Mouse (Mus musculus) c-Kit-positive CD71-positive TER-119-negative erythroid progenitor cells, embryonic 14.5 days (primary cell): ENCODE measurements around the gene Foxf1.

ENCODE experiments used
- DNase-seq: peaks from one replicate; pipeline ENCODE4 v3.0.0-alpha.2; 2013; ENCODE audit warnings: low read depth

The Foxf1 gene

GRCm38 (mm10) chr8:121084210-121084951 is at the start of gene Foxf1:
TSS of gene Foxf1 (plus strand) at chr8:121084386.
- DNase-seq: no peak

- no peak for DNase-seq
Observed at GRCm38 (mm10) chr8:121035611-121036010, 48.6 kb upstream of the Foxf1 start.

GRCm38 (mm10) chr8:121043719-121044440 is 40.3 kb upstream of the Foxf1 start:
- DNase-seq: no peak

GRCm38 (mm10) chr8:121047441-121047840 is 36.7 kb upstream of the Foxf1 start:
- DNase-seq: no peak

GRCm38 (mm10) chr8:121058081-121058480 is 26.1 kb upstream of the Foxf1 start:
- DNase-seq: no peak

- no peak for DNase-seq
Observed at GRCm38 (mm10) chr8:121059098-121059497, 25.1 kb upstream of the Foxf1 start.

GRCm38 (mm10) chr8:121062521-121062920 is 21.7 kb upstream of the Foxf1 start:
- DNase-seq: no peak

GRCm38 (mm10) chr8:121063649-121064048 is 20.5 kb upstream of the Foxf1 start:
- no peak for DNase-seq

- DNase-seq: no peak
Observed at GRCm38 (mm10) chr8:121071454-121071853, 12.7 kb upstream of the Foxf1 start.

GRCm38 (mm10) chr8:121072406-121073130 is 11.6 kb upstream of the Foxf1 start:
- DNase-seq: no peak

- DNase-seq: no peak
Observed at GRCm38 (mm10) chr8:121073174-121074107, 10.7 kb upstream of the Foxf1 start.

- no peak for DNase-seq
Observed at GRCm38 (mm10) chr8:121074108-121074847, 9.9 kb upstream of the Foxf1 start.

- no peak for DNase-seq
Observed at GRCm38 (mm10) chr8:121074848-121075145, 9.4 kb upstream of the Foxf1 start.

- no peak for DNase-seq
Observed at GRCm38 (mm10) chr8:121075936-121076335, 8.2 kb upstream of the Foxf1 start.

- no peak for DNase-seq
Observed at GRCm38 (mm10) chr8:121076555-121076954, 7.6 kb upstream of the Foxf1 start.

GRCm38 (mm10) chr8:121078721-121079120 is 5.5 kb upstream of the Foxf1 start:
- no peak for DNase-seq

- DNase-seq: no peak
Observed at GRCm38 (mm10) chr8:121079201-121079600, 5.0 kb upstream of the Foxf1 start.

GRCm38 (mm10) chr8:121079944-121080343 is 4.2 kb upstream of the Foxf1 start:
- DNase-seq: no peak

GRCm38 (mm10) chr8:121080361-121081090 is 3.7 kb upstream of the Foxf1 start:
- no peak for DNase-seq

- DNase-seq: no peak
Observed at GRCm38 (mm10) chr8:121081398-121081797, 2.8 kb upstream of the Foxf1 start.
